Mouse (Mus musculus): ENCODE data around the gene 4931409K22Rik. TPM values are rescaled to one million over a fixed set of nuclear protein-coding genes. Genes with fewer than 3 reads are reported as not detected.

The 4931409K22Rik gene
- polyA plus RNA-seq, 1 experiment from 2014 or later = 0.26 TPM

GRCm38 (mm10) chr5:24534292-24534691 is 22.3 kb downstream of the 4931409K22Rik start:
- Histone ChIP-seq H3K36me3 (no peaks in the 10 kb centered on the region), H3K4me2 (no peak overlapping the region), H3K9me3 (no peaks in the 10 kb centered on the region), H3K4me1 (0 out of 2 replicates have a peak, but pooled peaks cover 7% of the 10 kb centered on the region), H3K27ac (no peak overlapping the region), H3K27me3 (peaks cover 43% of the 10 kb centered on the region), H3K4me3 (no peak overlapping the region), H3K9ac (no peak overlapping the region)
- 51% methylated on average over 5 of the region's 5 CpGs for WGBS
- ATAC-seq (ENCODE audit: insufficient number of reproducible peaks, low FRiP score, low TSS enrichment, low read depth) = no peak

GRCm38 (mm10) chr5:24533391-24533790 is 23.2 kb downstream of the 4931409K22Rik start:
- Histone ChIP-seq H3K27ac (no peak overlapping the region), H3K9me3 (no peaks in the 10 kb centered on the region), H3K9ac (no peak overlapping the region), H3K4me3 (no peak overlapping the region), H3K4me2 (no peak overlapping the region), H3K27me3 (peaks cover 52% of the 10 kb centered on the region), H3K36me3 (no peaks in the 10 kb centered on the region), H3K4me1 (0 out of 2 replicates have a peak, but pooled peaks cover 5% of the 10 kb centered on the region)
- WGBS = 54% methylated on average over 11 of the region's 11 CpGs
- ATAC-seq (ENCODE audit: insufficient number of reproducible peaks, low FRiP score, low TSS enrichment, low read depth) = no peak

DNA sequence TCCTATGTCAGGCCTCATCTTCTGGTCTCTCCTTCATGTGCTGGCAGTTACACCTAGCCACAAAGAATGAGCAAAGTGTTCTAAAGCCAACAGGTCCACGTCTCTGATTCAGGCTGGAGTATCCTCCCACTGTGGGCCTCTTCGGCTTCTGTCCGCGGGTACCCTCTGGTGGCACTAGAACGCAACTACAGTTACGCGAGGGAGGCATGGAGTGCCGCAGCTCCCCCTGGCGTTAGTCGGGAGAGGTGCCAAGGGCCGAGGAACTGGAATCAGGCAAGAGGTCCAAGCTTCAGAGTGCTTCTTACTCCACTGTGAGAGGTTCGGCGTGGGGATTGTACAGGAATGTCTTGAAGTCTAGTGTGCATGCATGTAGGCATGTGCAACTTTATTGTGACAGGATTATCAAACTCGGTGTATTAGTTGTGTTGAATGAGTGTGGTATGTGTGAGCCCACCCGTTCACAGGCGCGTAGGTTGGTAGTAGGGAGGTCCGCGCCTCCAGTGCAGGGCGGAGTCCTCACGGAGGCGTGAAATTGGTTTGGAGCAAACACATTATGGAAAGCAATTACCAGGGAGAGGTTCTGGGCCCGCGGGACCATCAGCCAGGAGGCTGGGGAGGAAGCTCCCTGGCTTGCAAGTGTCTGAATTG is 26.4 kb downstream of the 4931409K22Rik start:
- peaks cover 17% of the 10 kb centered on the region for H3K4me1 ChIP-seq
- no peak overlapping the region for H3K4me2 ChIP-seq

DNA sequence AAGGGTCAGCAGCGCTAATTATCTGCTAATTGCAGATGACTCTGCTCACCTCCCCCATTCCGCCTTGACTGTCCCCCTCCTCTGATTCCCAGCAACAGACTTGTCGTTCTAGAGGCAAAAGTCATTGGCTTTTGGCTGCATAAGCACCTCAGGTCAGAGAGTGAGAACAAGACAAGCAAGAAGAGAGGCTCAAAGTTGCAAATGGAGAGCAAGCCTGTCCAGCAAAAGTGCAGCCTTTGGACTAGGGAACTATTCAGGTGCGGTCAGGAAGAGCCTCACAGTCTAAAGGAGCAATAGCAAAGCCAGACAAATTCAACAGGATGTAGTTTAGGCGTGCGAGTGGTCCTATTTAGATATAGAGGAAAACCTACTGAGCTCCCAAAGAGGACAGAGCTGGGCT is 28.8 kb downstream of the 4931409K22Rik start:
- H3K4me3 ChIP-seq = no peak overlapping the region
- ATAC-seq (ENCODE audit: insufficient number of reproducible peaks, low FRiP score, low TSS enrichment, low read depth) = no peak

More for the DNA sequence above, 26.4 kb downstream of the 4931409K22Rik start:
- WGBS = 17% methylated on average over 24 of the region's 24 CpGs
- Histone ChIP-seq H3K9ac (no peak overlapping the region), H3K9me3 (no peaks in the 10 kb centered on the region), H3K4me3 (no peak overlapping the region), H3K36me3 (no peaks in the 10 kb centered on the region), H3K27ac (no peak overlapping the region), H3K27me3 (peaks cover 72% of the 10 kb centered on the region)
- ATAC-seq (ENCODE audit: insufficient number of reproducible peaks, low FRiP score, low TSS enrichment, low read depth) = no peak

DNA sequence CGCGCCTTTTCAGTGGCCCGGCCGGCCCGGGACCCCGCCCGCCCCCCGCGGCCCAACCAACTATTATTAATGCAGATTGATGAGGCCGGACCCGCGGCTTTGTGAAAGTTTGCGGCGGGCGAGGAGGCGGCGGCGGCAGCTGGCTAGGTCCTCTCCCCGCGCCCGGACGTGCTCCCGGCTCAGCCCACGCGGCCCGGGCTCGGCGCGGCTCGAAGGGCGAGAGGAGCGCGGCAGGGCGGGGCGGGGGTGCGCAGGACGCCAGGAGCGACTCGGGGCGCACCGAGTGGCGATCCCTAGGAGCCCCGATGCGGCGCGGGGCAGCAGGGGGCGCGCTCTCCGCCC is 29.7 kb downstream of the 4931409K22Rik start, which contains the start of gene Gbx1:
TSS of gene Gbx1 (minus strand) at position 314 of the 342 bp plus-strand sequence.
- H3K36me3 ChIP-seq = no peaks in the 10 kb centered on the region
- H3K4me1 ChIP-seq = peaks cover 17% of the 10 kb centered on the region
- no peak within 1 kb of the TSS; the same call in 1 of the 2 replicates for H3K9ac ChIP-seq
- peaks cover 97% of the 10 kb centered on the region for H3K27me3 ChIP-seq
- 1% methylated on average over 34 of the region's 49 CpGs for WGBS
- no peak within 1 kb of the TSS for H3K27ac ChIP-seq
- H3K4me2 ChIP-seq = peak within 1 kb of the TSS; percentile 81
- no peak for ATAC-seq (ENCODE audit: insufficient number of reproducible peaks, low FRiP score, low TSS enrichment, low read depth)
- peak within 1 kb of the TSS; percentile 41 for H3K4me3 ChIP-seq
- no peaks in the 10 kb centered on the region for H3K9me3 ChIP-seq

More for the DNA sequence above, 28.8 kb downstream of the 4931409K22Rik start:
- no peak overlapping the region for H3K4me2 ChIP-seq
- peaks cover 17% of the 10 kb centered on the region for H3K4me1 ChIP-seq
- no peaks in the 10 kb centered on the region for H3K36me3 ChIP-seq
- H3K9ac ChIP-seq = no peak overlapping the region
- no peaks in the 10 kb centered on the region for H3K9me3 ChIP-seq
- 13% methylated on average over 6 of the region's 6 CpGs for WGBS
- peaks cover 95% of the 10 kb centered on the region for H3K27me3 ChIP-seq
- H3K27ac ChIP-seq = no peak overlapping the region

- peak overlapping the region; percentile 81 for H3K4me2 ChIP-seq
- WGBS = under 1% methylated on average over 62 of the region's 109 CpGs
- H3K9me3 ChIP-seq = no peaks in the 10 kb centered on the region
- H3K27ac ChIP-seq = no peak overlapping the region
- no peak overlapping the region; the same call in 1 of the 2 replicates for H3K9ac ChIP-seq
- peaks cover 17% of the 10 kb centered on the region for H3K4me1 ChIP-seq
- H3K36me3 ChIP-seq = no peaks in the 10 kb centered on the region
- H3K27me3 ChIP-seq = peaks cover 97% of the 10 kb centered on the region
- H3K4me3 ChIP-seq = peak overlapping the region; percentile 41
- no peak for ATAC-seq (ENCODE audit: insufficient number of reproducible peaks, low FRiP score, low TSS enrichment, low read depth)
These were observed 30.3 kb downstream of the 4931409K22Rik start for GRCm38 (mm10) chr5:24526190-24526888.

GRCm38 (mm10) chr5:24525360-24526189 is 31.0 kb downstream of the 4931409K22Rik start:
- 4% methylated on average over 34 of the region's 34 CpGs for WGBS
- Histone ChIP-seq H3K4me1 (peaks cover 17% of the 10 kb centered on the region), H3K4me2 (peak overlapping the region; percentile 81), H3K4me3 (peak overlapping the region; percentile 41), H3K27me3 (peaks cover 91% of the 10 kb centered on the region), H3K9ac (no peak overlapping the region), H3K36me3 (no peaks in the 10 kb centered on the region), H3K9me3 (no peaks in the 10 kb centered on the region), H3K27ac (no peak overlapping the region)
- ATAC-seq (ENCODE audit: insufficient number of reproducible peaks, low FRiP score, low TSS enrichment, low read depth) = no peak

DNA sequence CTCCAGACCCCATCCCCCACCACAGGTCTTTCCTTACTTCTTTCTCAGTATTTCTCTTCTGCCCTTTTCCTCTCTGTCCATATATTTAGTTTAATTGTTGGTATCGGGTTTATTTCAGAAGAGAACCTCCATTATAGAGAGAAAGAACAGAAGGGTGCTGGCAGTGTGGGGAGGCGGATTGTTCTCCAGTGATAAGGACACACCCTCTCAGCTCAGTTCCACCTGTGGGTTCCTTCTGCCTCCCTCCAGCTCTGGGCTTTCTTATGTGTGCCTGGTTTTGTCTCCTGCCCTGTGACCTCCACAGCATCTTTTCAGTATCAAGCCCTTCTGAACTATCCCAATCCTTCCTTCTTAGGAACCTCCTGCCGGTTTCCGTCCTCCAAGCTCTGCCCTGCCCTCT is 32.1 kb downstream of the 4931409K22Rik start:
- Histone ChIP-seq H3K27ac (no peak overlapping the region), H3K4me3 (no peak overlapping the region), H3K4me2 (no peak overlapping the region), H3K9ac (no peak overlapping the region), H3K9me3 (no peaks in the 10 kb centered on the region), H3K36me3 (no peaks in the 10 kb centered on the region), H3K27me3 (peaks cover 91% of the 10 kb centered on the region), H3K4me1 (peaks cover 17% of the 10 kb centered on the region)
- no peak for ATAC-seq (ENCODE audit: insufficient number of reproducible peaks, low FRiP score, low TSS enrichment, low read depth)
- WGBS = 19% methylated on average over 4 of the region's 4 CpGs

GRCm38 (mm10) chr5:24523806-24524205 is 32.8 kb downstream of the 4931409K22Rik start:
- ATAC-seq (ENCODE audit: insufficient number of reproducible peaks, low FRiP score, low TSS enrichment, low read depth) = no peak
- Histone ChIP-seq H3K4me3 (no peak overlapping the region), H3K36me3 (no peaks in the 10 kb centered on the region), H3K9me3 (no peaks in the 10 kb centered on the region), H3K27me3 (peaks cover 89% of the 10 kb centered on the region), H3K27ac (no peak overlapping the region), H3K4me2 (no peak overlapping the region), H3K9ac (no peak overlapping the region), H3K4me1 (peaks cover 17% of the 10 kb centered on the region)
- WGBS = 43% methylated on average over 8 of the region's 8 CpGs

- 55% methylated on average over 8 of the region's 8 CpGs for WGBS
- no peaks in the 10 kb centered on the region for H3K9me3 ChIP-seq
- H3K4me3 ChIP-seq = no peak overlapping the region
- peaks cover 8% of the 10 kb centered on the region for H3K4me1 ChIP-seq
- ATAC-seq (ENCODE audit: insufficient number of reproducible peaks, low FRiP score, low TSS enrichment, low read depth) = no peak
- H3K27me3 ChIP-seq = peaks cover 81% of the 10 kb centered on the region
- no peaks in the 10 kb centered on the region for H3K36me3 ChIP-seq
- no peak overlapping the region for H3K9ac ChIP-seq
- H3K4me2 ChIP-seq = no peak overlapping the region
- no peak overlapping the region for H3K27ac ChIP-seq
These were observed 35.2 kb downstream of the 4931409K22Rik start for GRCm38 (mm10) chr5:24521366-24521765.

GRCm38 (mm10) chr5:24512271-24512670 is 44.3 kb downstream of the 4931409K22Rik start:
- Histone ChIP-seq H3K4me1 (no peaks in the 10 kb centered on the region), H3K4me3 (no peak overlapping the region), H3K4me2 (no peak overlapping the region), H3K9me3 (no peaks in the 10 kb centered on the region), H3K27ac (no peak overlapping the region), H3K36me3 (no peaks in the 10 kb centered on the region), H3K9ac (no peak overlapping the region), H3K27me3 (peaks cover 16% of the 10 kb centered on the region; the same call in 1 of the 2 replicates)
- no peak for ATAC-seq (ENCODE audit: insufficient number of reproducible peaks, low FRiP score, low TSS enrichment, low read depth)
- 50% methylated on average over 8 of the region's 8 CpGs for WGBS

Data from limb, embryonic 15.5 days (tissue).